Mouse (Mus musculus): ENCODE data around the gene Col15a1.

Gene Col15a1

GRCm38 (mm10) chr4:47349759-47350158 is 141.8 kb downstream of the Col15a1 start:
- CTCF ChIA-PET: interaction anchor here (1.2 kb wide), 1 partner anchor 99 kb away, joined by 3 read pairs; no protein-coding TSS in a partner anchor

DNA sequence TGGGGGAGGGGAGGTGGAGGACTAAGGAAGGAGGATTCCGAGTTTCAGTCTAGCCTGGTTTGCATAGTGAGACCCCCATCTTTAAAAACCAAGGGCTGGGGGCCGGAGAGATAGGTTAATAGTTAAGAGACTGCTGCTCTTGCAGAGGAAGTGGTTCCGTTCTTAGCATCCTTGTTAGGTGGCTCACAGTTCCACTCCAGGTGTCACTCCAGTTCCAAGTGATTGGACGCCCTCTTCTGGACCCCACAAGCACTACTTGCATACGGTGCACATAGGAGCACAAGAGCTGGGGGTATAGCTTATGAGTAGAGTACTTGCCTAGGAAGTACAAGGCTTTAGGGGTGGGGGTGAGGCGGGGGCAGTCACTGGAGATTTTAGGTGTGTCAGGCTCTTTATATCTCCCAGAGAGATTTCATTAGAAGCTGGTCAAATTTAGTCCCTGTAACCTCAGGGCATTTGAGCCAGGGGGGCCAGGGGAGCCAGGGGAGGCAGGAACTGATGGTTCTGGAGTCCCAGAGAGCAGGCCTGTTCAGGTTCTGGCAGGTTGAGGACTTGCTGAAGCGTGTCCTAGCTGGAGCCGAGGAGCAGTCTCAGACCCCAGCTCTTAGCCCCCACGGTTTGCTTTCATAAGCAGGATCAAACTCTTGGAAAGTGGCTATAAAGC is 143.6 kb downstream of the Col15a1 start:
- CTCF ChIA-PET: interaction anchor here (0.7 to 1.7 kb wide), 3 partner anchors 52 to 98 kb away, joined by 3 to 4 read pairs (median 3); no protein-coding TSS in a partner anchor

GRCm38 (mm10) chr4:47352061-47352661 is 144.2 kb downstream of the Col15a1 start:
- CTCF ChIA-PET: interaction anchor here (0.7 to 1.7 kb wide), 4 partner anchors 51 to 106 kb away, joined by 3 to 4 read pairs (median 3); no protein-coding TSS in a partner anchor

DNA sequence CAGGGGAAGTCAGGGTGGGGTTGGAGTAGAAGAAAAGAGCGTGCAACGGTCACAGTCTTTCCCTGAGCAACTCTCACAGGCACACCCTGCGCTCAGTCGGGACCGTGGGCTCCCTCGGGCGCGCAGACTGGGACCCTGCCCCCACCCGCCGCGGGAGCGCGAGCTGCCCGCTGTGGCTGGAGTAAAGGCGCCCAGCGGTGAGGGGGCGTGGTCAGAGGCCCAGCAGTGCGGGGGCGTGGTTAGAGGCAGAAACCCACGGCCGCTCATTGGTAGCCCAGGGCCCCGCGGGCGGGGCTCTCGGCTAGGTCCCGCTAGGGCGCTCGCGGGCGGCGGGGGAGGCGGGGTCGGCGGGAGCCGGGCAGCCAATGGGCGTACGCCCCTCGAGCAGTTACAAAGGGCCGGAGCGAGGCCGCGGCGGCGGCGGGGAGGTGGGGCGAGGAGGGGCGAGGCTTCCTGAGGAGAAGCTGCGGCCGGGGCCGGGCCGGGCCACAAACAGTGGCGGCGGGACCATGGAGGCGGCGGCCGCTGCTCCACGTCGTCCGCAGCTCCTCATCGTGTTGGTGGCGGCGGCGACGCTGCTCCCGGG is 144.9 kb downstream of the Col15a1 start, which contains the start of gene Tgfbr1:
Gene Tgfbr1, plus strand, starts transcription at position 420 of the 586 bp plus-strand sequence.
- CTCF ChIA-PET: interaction anchor here (0.9 kb wide), 1 partner anchor 106 kb away, joined by 3 read pairs; no protein-coding TSS in a partner anchor

DNA sequence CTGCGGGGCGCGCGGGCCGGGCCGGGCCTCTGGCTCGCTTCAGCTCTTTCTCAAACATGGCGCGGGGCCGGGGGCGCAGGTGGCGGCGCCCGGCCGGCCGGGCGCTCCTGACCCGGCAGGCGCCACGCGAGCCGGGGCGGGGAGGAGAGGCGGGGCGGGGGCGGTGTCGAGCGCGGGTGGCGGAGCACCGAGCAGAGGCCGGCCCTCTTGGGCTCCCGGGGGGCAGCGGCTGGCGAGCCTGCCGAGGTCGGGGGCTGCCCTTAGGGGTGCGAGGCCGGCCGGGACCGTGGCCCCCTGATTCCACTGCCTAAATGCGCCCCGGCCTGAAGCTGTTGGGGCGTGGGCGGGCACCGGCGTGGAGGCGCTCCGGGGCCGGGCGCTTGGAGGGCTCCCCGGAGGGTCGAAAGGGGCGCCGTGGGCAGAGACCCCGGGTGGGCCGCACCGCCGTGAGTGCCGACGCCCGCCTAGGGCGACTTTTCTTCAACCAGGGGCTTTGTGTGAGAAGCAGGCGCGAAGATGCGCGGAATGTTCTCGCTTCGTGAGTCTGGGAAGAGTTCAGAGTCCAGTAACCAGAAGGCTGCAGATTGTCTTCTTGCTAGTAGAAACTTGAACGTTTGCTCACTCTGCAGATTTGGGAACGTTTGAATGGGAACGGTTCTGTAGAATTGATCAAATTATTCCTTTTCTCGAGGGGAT is 145.6 kb downstream of the Col15a1 start:
- CTCF ChIA-PET: no interaction called here

- CTCF ChIA-PET: no interaction called here
These were observed 146.3 kb downstream of the Col15a1 start for GRCm38 (mm10) chr4:47354304-47354703.

GRCm38 (mm10) chr4:47362662-47363061 is 154.7 kb downstream of the Col15a1 start:
- CTCF ChIA-PET: no interaction called here

Data from spleen, embryonic (tissue).